Mouse (Mus musculus) heart, postnatal 14 days (tissue): ENCODE data around the gene Fuk. TPM values are rescaled to one million over a fixed set of nuclear protein-coding genes. Genes with fewer than 3 reads are reported as not detected.
"Not testable (repeated sequence)": the region's sequence is repeated elsewhere in the genome, so short reads cannot be mapped to it uniquely, and the experiment has no call there.

ENCODE experiments used
- DNase-seq, 2 experiments: peaks; one replicate each; pipeline ENCODE4 v3.0.0; 2021 to 2022
- intact Hi-C: fragments of 180-260 bp; cut with DNase I; formaldehyde crosslinking; loops from one replicate; pipeline ENCODE4 v1.15.1; 2025
- total RNA-seq, 2 experiments: library from RNA; stranded (reverse); gene quantifications; 2 replicates each; pipeline ENCODE4 v1.2.3; 2021

Fuk gene
- total RNA-seq, 2 experiments from 2014 or later, result 6.2 to 6.3 TPM

DNA sequence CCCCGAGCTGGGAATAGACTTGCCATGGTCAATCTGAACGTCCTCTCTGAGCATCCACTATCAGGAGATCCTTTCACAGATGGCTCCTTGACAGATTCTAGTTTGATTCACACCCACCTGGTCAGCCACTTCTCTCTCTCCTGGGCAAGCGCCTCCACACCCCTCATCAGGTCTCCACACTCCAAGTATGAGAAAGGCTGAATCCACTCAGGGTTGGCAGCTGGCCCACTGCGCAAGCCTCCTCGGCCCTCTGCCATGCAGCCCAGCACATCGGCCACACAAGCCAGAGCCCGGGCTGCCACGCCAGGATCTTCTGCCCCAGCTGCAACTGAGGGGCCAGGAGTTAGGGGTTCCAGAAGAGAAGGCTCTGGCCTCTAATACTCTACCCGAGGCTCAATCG lies 14.7 kb downstream of the Fuk start:
- DNase-seq, result no peak
- intact Hi-C loops, result no loop called here

DNA sequence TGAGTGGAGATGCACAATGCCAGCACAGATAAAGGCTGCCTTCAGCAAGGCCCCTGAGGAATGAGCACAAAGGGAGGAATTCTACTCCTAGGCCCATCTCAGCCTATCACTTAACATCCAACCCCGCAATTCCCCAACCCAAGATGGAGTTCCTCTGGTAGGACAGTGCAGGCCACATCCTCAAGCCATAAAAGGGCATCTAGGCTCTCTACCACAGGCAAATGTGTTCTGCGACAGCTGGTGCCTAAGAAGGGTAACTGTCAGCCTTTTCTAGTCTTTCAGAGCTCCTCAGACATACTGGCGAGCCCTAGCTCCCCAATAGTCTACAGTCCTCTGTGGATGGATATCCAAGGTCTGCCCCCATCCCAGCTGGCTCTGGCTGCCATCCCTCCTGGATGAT lies 15.7 kb downstream of the Fuk start:
- intact Hi-C loops, result no loop called here
- no peak for DNase-seq

GRCm38 (mm10) chr8:110883824-110884223 lies 18.5 kb downstream of the Fuk start:
- intact Hi-C loops, result no loop called here
- DNase-seq, result no peak

DNA sequence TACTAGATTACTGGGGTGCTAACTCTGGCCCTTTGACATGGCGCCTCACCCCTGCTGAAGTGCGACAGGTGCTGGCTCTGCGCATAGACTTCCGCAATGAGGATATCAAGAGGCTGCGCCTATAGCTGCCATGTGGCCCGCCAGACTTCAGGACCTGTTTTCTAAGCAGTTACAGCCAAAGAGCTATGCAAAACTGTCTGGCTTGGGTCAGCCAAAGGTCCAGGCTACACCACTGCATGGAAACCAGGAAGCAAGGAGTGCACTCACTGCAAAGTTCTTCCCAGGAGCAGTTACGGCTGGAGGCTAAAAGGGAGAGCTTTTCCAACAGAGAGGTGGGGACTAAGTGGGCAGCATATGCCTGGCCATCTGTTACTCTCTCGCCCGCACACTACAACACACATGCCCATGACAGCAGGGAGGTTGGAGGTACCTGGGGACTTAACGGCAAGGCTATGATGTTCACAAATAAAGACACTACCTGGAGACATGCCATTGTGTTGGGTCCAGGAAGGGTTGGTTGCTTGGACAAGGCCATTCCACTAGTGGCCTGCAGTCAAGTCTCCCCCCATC lies 20.5 kb downstream of the Fuk start:
- DNase-seq, result no peak

GRCm38 (mm10) chr8:110877862-110878261 lies 24.4 kb downstream of the Fuk start:
- no peak for DNase-seq
- intact Hi-C loops, result no loop called here

More for the DNA sequence above, 20.5 kb downstream of the Fuk start:
- intact Hi-C loops, result no loop called here

- DNase-seq, result no peak
- intact Hi-C loops, result no loop called here
Measured at GRCm38 (mm10) chr8:110870501-110870900, 31.8 kb downstream of the Fuk start.

DNA sequence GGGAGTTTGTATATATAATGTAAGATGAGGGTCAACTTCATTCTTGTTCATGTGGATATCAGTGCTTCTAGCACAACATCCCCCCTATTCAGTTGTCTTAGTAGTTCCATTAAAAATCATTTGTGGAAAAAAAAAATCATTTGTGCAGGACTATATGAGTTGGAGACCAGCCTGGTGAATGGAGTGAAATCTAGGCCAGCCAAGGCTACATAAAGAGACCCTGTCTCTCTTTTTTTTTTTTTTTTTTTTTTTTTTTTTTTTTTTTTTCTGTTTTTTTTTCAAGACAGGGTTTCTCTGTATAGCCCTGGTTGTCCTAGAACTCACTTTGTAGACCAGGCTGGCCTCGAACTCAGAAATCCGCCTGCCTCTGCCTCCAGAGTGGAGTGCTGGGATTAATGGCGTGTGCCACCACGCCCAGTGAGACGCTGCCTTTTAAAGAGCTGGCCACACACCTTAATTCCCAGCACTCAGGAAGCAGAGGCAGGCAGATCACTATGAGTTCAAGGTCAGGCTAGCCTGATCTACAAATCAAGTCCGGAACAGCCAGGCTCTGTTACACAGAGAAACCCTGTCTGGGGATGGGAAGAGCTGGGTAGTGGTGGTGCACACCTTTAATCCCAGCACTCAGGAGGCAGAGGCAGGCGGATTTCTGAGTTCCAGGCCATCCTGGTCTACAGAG lies 40.8 kb downstream of the Fuk start:
- DNase-seq, result not testable (repeated sequence)
- intact Hi-C loops, result loop anchor here (5.0 kb wide), 1 partner anchor 121 kb away; no protein-coding TSS in a partner anchor

- no peak for DNase-seq
- intact Hi-C loops, result loop anchor here (5.0 kb wide), 1 partner anchor 122 kb away; no protein-coding TSS in a partner anchor
Measured at GRCm38 (mm10) chr8:110859651-110860501, 42.4 kb downstream of the Fuk start.

- intact Hi-C loops, result no loop called here
- DNase-seq, result no peak
Measured at GRCm38 (mm10) chr8:110856760-110857461, 45.4 kb downstream of the Fuk start.

- intact Hi-C loops, DNase-seq: not testable (repeated sequence)
Measured at GRCm38 (mm10) chr8:110856073-110856472, 46.2 kb downstream of the Fuk start.

- intact Hi-C loops, result no loop called here
- no peak for DNase-seq
Measured at GRCm38 (mm10) chr8:110851186-110851585, 51.1 kb downstream of the Fuk start.

GRCm38 (mm10) chr8:110847645-110848495 lies 54.4 kb downstream of the Fuk start:
- DNase-seq, result no peak
- intact Hi-C loops, result no loop called here

DNA sequence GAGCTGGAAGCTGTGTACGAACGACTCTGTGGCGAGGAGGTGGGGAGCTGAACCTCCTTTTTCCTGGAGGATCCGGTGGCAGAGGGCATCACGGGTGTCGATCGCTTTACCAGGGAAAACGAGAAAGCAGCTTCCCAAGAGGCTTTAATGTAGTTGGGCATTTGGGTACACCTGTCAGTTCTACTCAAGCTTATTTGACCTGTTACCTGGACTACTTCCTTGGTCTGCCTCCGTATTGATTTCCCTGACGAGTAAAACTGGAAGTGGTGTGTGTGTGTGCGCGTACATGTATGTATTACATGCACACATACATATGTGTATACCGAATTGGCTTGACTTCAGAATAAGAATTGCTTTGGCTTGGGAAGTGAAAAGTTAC lies 55.1 kb downstream of the Fuk start:
- no peak for DNase-seq
- intact Hi-C loops, result no loop called here

- peak; percentile 85 to 90 for DNase-seq
- intact Hi-C loops, result no loop called here
Measured at GRCm38 (mm10) chr8:110846405-110847170, 55.7 kb downstream of the Fuk start, which contains the start of the genes Cog4 and Sf3b3. Cog4 (plus strand) TSS chr8:110846600. Sf3b3 (minus strand) TSS chr8:110846787.

GRCm38 (mm10) chr8:110845821-110846404 lies 56.4 kb downstream of the Fuk start:
- intact Hi-C loops, result no loop called here
- DNase-seq, result peak in 1 of 2 experiments; percentile 3

- DNase-seq, result no peak
- intact Hi-C loops, result loop anchor here (5.0 kb wide), 1 partner anchor 93 kb away; no protein-coding TSS in a partner anchor
Measured at GRCm38 (mm10) chr8:110844941-110845340, 57.3 kb downstream of the Fuk start.

GRCm38 (mm10) chr8:110843207-110843606 lies 59.1 kb downstream of the Fuk start:
- intact Hi-C loops, result loop anchor here (5.0 kb wide), 1 partner anchor 91 kb away; no protein-coding TSS in a partner anchor
- DNase-seq, result no peak

GRCm38 (mm10) chr8:110842012-110842574 lies 60.2 kb downstream of the Fuk start:
- DNase-seq, result no peak
- intact Hi-C loops, result loop anchor here (5.0 kb wide), 1 partner anchor 90 kb away; no protein-coding TSS in a partner anchor
